Mouse (Mus musculus): ENCODE data around the gene Lca5l.

- TF ChIP-seq POLR2A (IDR thresholded peaks at IDR 0.05; ENCODE audit: control insufficient read depth, low read depth, low read length) (no peak), CTCF (IDR thresholded peaks at IDR 0.05; ENCODE audit: control insufficient read depth, insufficient read depth, insufficient replicate concordance, low read depth, low read length) (no peak)
Measured at GRCm38 (mm10) chr16:96150995-96151394, 41.1 kb downstream of the Lca5l start.
